Comparison of ENCODE assay signal across 8 mouse cellular contexts in the genomic region with DNA sequence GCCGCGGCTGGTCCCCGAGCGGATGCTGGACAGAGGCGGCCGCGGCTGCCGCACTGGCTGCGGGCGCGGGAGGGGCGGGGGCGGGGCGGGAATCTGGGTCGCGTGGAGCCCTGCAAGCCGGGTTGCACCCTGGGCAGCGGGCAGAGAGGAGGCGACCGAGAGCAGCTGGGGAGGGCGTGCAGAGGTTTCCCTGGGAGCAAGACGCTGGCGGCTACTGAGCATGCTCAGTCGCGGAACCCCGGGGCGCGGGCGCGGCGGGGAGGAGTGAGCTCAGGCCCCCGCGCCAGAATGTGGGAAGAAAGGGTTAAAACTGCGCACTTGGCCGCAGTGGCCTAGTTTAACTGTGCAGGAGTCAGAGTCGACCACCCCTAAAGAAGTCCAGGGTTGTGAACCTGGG. TPM values are rescaled to one million over a fixed set of nuclear protein-coding genes. Genes with fewer than 3 reads are reported as not detected.
DNase-seq lines count a peak whose midpoint lies in the region; ATAC-seq and TF ChIP-seq lines count a peak whose summit lies in the region.

Gene Elmod1 (minus strand): TSS at position 180 of the 397 bp plus-strand sequence.

- no peaks in the 10 kb centered on the region for H3K9me3 ChIP-seq in lung, embryonic 14.5 days (ENCODE audit: low read depth, low read length)
- H3K9me3 ChIP-seq in liver, embryonic 11.5 days (ENCODE audit: control insufficient read depth, low read length): no peaks in the 10 kb centered on the region

- peaks cover 36% of the 10 kb centered on the region for H3K27me3 ChIP-seq in lung, embryonic 14.5 days (ENCODE audit: insufficient read depth, low read length)
- peaks cover 32% of the 10 kb centered on the region for H3K27me3 ChIP-seq in liver, embryonic 11.5 days (replicated peaks; ENCODE audit: control insufficient read depth, insufficient read depth, low read length)

- H3K4me2 ChIP-seq in lung, embryonic 14.5 days: peak within 1 kb of the TSS; percentile 78
- H3K4me2 ChIP-seq in liver, embryonic 11.5 days: peak within 1 kb of the TSS; percentile 75

- no peak within 1 kb of the TSS; the same call in 1 of the 2 replicates for H3K9ac ChIP-seq in lung, embryonic 14.5 days
- no peak within 1 kb of the TSS for H3K9ac ChIP-seq in liver, embryonic 11.5 days (ENCODE audit: low read depth, low read length)

- H3K4me3 ChIP-seq in lung, embryonic 14.5 days (ENCODE audit: low read depth, low read length): peak within 1 kb of the TSS; percentile 42
- peak within 1 kb of the TSS; percentile 49 for H3K4me3 ChIP-seq in liver, embryonic 11.5 days (ENCODE audit: low read depth, low read length)

- DNase-seq in lung, embryonic 14.5 days: peak; percentile 65
- no peak for DNase-seq in lung, postnatal 25 days (ENCODE audit: low spot score)
- DNase-seq in cerebellum, adult 9-10 months: peak; percentile 72
- peak; percentile 45 to 82 for DNase-seq in frontal cortex, adult 2 months (ENCODE audit: extremely low spot score in 1 of 2, low spot score in 1 of 2)
- peak; percentile 43 for DNase-seq in kidney, postnatal 14 days
- peak; percentile 47 for DNase-seq in liver, embryonic 11.5 days (ENCODE audit: low spot score)
- DNase-seq in ovary, postnatal 36 days (ENCODE audit: low spot score): peak; percentile 61

- TF ChIP-seq CTCF in lung, embryonic 14.5 days (IDR thresholded peaks at IDR 0.05; ENCODE audit: low read depth): peak; percentile 47

- WGBS in lung, embryonic 14.5 days: 0% methylated on average over 36 of the region's 36 CpGs
- under 1% methylated on average over 35 of the region's 36 CpGs for WGBS in liver, embryonic 11.5 days

- ATAC-seq in lung, embryonic 14.5 days (ENCODE audit: insufficient read depth): peak; percentile 87
- ATAC-seq in liver, embryonic 11.5 days (replicated peaks; ENCODE audit: low FRiP score): 0 out of 2 replicates have a peak, but pooled peaks have one; percentile 29
- ATAC-seq in inflammation-experienced regulatory T-cells, adult 6 months: no peak

- no peaks in the 10 kb centered on the region for H3K4me1 ChIP-seq in lung, embryonic 14.5 days (ENCODE audit: insufficient read depth)
- H3K4me1 ChIP-seq in liver, embryonic 11.5 days (replicated peaks; ENCODE audit: control insufficient read depth, insufficient read depth, low read length): peaks cover 3% of the 10 kb centered on the region; the same call in 1 of the 2 replicates

- H3K36me3 ChIP-seq in lung, embryonic 14.5 days (ENCODE audit: insufficient read depth): no peaks in the 10 kb centered on the region
- H3K36me3 ChIP-seq in liver, embryonic 11.5 days (ENCODE audit: control insufficient read depth, insufficient read depth, low read length): no peaks in the 10 kb centered on the region

- no peak within 1 kb of the TSS for H3K27ac ChIP-seq in lung, embryonic 14.5 days (ENCODE audit: low read depth)
- no peak within 1 kb of the TSS for H3K27ac ChIP-seq in liver, embryonic 11.5 days (ENCODE audit: low read depth, low read length)

RNA-seq across cellular contexts. Expression of gene Elmod1, which starts in this region (rescaled TPM):
- polyA plus RNA-seq in lung, embryonic 14.5 days (2014; fragmentation: Nextera tagmentation; extraction: Ambion mirVana): not detected in 2 replicates
- 137 and 152 TPM in 2 replicates for polyA plus RNA-seq in frontal cortex, adult 2 months (2012; rRNA removed)
- polyA plus RNA-seq in liver, embryonic 11.5 days (2014; fragmentation: Nextera tagmentation; extraction: Ambion mirVana): 0.07 TPM in 1 of 2 replicates, not detected in the other
- polyA plus RNA-seq in inflammation-experienced regulatory T-cells, adult 6 months (2017; shearing (Covaris generic)): not detected

Comparison
In these comparisons a context has a peak if more than half of its experiments do, and no peak if none do; other contexts are left out.
1. RNA of gene Elmod1 (polyA plus RNA-seq): 137 to 152 TPM in frontal cortex, adult 2 months; 0.07 TPM in liver, embryonic 11.5 days, not detected in lung, embryonic 14.5 days and not detected in inflammation-experienced regulatory T-cells, adult 6 months; every median in the first group is over 100 times any median in the second.
2. Peak in DNase-seq, ATAC-seq, H3K4me3 ChIP-seq and H3K4me2 ChIP-seq in lung, embryonic 14.5 days; RNA of the gene not detected or under 1 TPM.
3. Peak in DNase-seq, ATAC-seq, H3K4me3 ChIP-seq and H3K4me2 ChIP-seq in liver, embryonic 11.5 days; RNA of the gene not detected or under 1 TPM.